Mouse (Mus musculus) heart, postnatal 4 days (tissue): ENCODE data around the gene Cemip. TPM values are rescaled to one million over a fixed set of nuclear protein-coding genes. Genes with fewer than 3 reads are reported as not detected.
"Not testable (repeated sequence)": the region's sequence is repeated elsewhere in the genome, so short reads cannot be mapped to it uniquely, and the experiment has no call there.

Source experiments
- DNase-seq: peaks from one replicate; pipeline ENCODE4 v3.0.0; 2021
- total RNA-seq, 2 experiments: library from RNA; stranded (reverse); gene quantifications; 2 replicates each; pipeline ENCODE4 v1.2.3; 2021

Cemip gene
- total RNA-seq, 2 experiments from 2014 or later = 2.0 to 2.6 TPM

DNA sequence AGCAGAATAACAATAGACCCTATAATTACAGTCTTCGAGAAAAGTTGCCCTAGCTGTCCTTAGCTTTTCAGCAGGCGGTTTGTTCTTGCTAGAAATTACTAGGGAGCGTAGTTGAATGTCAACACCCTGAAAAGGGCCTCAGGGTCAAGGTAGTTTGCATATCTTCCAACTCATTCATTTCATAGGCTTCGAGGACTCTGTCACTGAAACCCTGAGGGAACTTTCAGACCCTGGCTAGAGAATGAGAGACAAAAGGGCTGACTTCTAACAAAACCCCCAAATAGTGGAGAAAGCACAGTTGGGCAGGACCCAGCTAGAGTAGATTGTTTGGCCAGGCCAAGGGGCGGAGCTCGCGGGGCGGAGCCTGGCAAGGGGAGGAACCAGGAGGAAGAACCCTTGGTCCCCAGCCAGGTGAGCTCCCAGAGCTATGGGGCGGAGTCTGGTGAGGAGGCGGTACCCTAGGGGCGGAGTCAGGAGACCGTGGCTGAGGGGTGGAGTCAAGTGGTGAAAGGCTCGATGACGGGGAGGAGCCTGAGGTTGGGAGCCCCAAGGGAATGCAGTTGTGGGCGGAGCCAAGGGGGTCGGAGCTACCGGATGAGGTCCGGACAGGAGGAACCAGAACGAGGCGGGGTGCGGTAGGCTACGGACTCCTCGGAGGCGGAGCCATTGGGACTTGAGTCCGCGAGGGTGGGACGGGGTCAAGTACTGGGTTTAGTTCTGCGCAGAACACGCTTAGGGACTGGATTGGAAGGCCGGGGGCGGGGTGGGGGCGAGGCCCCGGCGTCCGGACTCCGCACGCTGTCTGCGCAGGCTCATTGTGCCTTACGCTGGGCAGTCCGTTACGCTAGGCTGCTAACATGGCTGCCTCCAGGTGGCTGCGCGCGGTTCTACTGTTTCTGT is 194.6 kb downstream of the Cemip start:
- DNase-seq = peak; percentile 100

DNA sequence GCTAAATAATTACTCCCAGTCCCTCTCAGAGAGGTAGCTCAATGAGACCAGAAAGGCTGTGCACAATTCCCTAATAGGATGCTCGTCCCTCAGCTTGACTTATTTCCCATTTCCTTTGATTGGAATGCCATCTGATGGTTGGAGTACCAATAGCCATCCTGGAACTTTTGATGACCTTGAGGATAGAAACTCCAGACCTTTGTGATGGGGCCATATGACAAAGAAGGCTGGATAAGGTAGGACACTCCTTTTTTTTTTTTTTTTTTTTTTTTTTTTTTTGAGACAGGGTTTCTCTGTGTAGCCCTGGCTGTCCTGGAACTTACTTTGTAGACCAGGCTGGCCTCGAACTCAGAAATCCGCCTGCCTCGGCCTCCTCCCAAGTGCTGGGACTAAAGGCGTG is 196.4 kb downstream of the Cemip start:
- DNase-seq = not testable (repeated sequence)

DNA sequence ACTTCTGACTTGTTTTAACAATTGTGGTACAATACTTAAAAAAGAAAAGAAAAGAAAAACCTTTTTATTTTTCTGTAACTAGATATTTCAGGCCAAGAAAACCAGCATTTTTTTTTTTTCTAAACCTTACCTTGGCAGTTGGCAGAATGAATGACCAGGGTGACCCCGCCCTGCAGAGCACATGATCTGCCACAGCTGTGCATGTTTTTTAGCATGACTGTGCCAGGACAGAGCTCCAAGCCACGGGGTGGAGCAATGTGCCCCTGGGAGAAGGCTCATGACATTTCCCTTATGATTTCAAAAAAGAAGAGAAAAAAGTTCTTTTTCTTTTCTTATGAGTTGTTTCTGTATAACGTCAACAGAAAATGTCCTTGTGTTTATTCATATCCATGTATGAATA is 196.9 kb downstream of the Cemip start:
- peak; percentile 40 for DNase-seq

DNA sequence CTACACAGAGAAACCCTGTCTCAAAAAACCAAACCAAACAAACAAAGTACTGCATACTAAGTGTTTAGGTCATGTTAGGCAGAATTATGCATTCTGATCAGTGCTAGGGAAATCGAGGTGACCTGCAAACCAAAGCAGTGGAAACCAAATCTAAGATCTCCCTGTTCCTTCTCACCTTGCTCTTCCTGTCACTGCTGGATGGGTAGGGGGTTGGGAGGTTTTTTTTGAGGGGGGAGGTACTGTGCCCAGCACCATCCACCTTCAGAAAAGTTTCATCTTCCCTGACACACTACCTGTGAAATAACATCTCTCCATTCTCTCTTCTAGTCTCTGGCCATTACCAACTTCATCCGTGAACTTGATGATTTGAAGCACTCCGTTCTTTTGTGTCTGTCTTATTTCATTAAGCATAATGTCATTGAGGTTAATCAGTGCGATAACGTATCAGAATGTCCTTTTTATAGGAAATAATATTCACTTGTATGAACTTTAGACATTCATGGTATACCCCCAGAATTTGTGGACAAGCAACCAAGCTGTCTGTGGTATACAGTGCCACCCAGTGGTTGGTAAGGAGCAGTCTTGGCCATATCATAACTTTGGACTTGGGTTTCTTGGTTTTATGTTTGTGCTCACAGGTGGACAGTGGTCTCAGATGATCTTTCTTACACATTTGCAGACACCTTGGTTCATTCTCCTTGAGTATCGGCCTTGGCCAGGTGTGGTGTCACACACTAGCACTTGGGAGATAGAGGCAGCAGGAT is 199.8 kb downstream of the Cemip start:
- peak; percentile 32 for DNase-seq

DNA sequence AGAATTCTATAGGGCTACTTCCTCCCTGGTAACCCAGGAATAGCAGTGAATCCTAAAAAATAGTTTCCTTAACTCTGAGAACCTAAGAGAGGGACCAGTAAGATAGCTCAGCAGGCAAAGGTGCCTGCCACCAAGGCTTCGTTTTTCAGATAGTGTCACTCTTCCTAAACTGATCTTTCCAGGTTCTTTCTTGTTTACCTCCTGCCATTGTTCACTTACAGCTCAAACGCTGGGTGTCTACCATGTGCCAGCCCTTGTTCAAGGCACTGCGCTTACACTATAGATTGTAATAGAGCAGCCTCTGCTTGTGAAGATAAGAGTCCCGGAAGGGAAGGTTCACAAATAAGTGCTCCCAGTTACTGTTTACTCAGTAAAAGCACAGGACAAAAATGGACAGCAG is 200.5 kb downstream of the Cemip start:
- no peak for DNase-seq

DNA sequence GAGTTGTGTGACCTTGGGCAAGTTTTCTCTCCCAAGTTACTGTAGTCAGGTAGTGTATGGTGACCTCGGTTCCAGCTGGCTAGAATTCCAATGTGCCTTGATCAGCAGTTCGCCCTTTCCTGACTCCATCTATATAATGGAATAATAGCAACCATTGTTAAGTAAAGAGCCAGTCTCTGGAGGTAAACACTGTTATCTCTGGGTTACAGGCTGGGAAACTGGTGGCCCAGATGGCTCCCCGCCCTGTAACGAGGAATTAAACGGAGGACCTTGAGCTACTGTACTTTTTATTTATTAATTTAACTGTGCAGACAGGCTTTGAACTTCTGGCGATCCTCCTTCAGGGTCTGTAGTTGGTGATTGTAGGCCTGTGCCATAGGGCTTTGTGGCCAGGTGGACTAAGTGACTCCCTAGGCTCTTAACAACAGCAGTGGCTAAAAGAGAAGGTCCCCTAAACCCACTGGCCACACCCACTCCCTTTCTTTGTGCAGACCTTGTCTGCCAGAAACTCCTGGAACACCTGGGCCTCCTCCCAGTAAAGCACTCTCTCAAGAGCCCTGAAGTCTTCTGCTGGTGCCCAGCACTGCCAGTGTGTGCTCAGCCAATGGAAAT is 201.3 kb downstream of the Cemip start:
- peak; percentile 24 for DNase-seq

DNA sequence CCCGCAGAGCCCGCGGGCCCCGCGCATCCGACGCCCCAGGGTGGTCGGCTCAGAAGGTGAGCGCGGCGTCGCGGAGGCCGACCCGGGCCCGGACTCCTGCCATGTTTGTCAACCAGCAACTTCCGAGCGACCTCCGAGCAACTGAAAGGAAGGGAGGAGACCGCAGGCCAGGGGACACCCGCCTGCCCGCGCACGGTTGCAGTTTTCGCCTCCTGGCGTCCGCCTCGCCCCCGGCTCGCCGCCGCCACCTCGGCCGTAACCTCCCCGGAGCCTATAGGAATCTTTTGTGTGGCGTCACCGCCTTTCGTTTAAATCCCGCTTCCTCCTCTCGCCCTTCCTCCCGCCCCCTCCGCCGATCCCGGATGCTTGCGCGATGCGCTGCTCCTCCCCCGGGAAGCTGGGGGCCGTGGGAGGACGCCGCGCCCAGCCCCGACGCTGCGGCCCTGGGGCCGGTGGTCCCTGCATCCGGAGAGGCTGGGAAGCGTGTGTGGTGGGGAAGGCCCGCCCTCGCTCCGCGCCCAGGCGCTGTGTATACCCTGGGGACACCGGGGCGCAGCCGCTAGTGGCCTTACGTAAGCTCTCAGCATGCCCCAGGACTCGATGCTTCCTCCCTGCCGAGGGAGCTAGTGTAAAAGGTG is 202.2 kb downstream of the Cemip start, which contains the start of the genes Tlnrd1 and Mesd:
Gene Tlnrd1 (minus strand): TSS at position 285 of the 638 bp plus-strand sequence.
Gene Mesd (plus strand): TSS at position 446 of the 638 bp plus-strand sequence.
- peak; percentile 92 for DNase-seq

DNA sequence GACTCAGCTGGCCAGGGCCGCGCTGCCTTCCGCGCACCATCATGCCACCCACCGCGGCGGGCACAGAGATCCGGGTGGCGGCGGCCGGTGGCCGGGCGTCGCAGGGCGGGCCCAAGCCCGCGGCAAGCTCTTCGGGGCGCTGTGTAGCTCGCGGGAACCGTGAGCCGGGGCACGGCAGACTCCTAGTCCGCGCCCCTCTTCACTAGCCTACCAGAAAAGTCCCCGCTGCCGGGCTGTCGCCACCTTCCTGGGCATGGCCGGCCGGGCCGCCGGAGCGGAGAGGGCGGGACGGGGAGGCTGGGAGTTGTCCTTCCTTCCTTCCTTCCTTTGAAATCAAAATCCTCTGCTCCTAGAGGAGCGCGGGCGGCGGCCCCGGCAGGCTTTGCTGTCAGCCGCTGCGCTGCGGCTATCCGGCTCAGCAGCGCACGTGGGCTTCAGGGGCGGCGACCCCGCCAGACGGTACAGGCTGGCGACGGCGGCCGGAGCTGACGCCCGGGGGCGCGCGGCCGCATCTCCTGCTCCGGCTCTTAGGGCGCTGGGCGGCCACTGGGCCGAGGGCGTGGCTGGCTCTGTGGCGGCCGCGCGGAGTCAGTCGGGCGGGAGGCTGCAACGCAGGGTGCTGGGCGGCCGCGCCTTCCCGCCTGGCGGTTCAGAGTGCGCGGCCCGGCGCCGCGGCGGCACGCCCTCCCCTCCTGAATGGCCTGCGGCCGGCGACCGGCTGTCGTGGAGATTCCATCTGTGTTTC is 202.9 kb downstream of the Cemip start:
- peak; percentile 81 for DNase-seq

Other genes with a start within 250 kb of the Cemip start
- gene Tlnrd1, start 202.2 kb downstream of the Cemip start, total RNA-seq = 10 to 100 TPM; 31.7 to 33.4 TPM
- gene Mesd, start 202.0 kb downstream of the Cemip start, total RNA-seq = 10 to 100 TPM; 57.8 to 61.1 TPM
- gene Abhd17c, start 65.4 kb upstream of the Cemip start, total RNA-seq = 10 to 100 TPM; 58.0 to 58.6 TPM